Mouse (Mus musculus): Measurements from ENCODE around the gene Srsf11.

Srsf11 gene

GRCm38 (mm10) chr3:157973236-157973635, 63.2 kb downstream of the Srsf11 start:
- DNase-seq = no peak

DNA sequence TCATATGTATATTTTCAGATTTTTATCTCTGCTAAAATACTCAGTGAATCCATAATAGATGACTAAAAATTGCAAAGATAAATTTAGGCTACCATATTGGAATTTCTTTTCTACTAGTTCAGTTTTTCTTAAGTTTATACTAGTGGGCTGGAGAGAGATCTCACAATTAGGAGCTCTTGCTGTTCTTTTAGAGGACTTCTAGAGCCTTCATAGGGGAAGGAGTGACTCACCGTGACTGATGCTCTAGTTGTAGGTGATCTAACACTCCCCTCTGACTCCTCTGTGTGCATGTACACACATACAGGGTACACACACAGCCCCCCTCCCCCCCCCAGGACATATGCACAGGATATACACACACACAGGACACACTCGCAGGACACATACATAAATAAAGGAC, 65.3 kb downstream of the Srsf11 start:
- DNase-seq = no peak
